Mouse (Mus musculus): ENCODE results near the gene Gpn1. TPM values are rescaled to one million over a fixed set of nuclear protein-coding genes. Genes with fewer than 3 reads are reported as not detected.
"Not testable (repeated sequence)": the region's sequence is repeated elsewhere in the genome, so short reads cannot be mapped to it uniquely, and the experiment has no call there.

Gene Gpn1
- total RNA-seq (2015), result 7.7 and 11.0 TPM in 2 replicates
- total RNA-seq (2017), result 9.6 and 14.9 TPM in 2 replicates

DNA sequence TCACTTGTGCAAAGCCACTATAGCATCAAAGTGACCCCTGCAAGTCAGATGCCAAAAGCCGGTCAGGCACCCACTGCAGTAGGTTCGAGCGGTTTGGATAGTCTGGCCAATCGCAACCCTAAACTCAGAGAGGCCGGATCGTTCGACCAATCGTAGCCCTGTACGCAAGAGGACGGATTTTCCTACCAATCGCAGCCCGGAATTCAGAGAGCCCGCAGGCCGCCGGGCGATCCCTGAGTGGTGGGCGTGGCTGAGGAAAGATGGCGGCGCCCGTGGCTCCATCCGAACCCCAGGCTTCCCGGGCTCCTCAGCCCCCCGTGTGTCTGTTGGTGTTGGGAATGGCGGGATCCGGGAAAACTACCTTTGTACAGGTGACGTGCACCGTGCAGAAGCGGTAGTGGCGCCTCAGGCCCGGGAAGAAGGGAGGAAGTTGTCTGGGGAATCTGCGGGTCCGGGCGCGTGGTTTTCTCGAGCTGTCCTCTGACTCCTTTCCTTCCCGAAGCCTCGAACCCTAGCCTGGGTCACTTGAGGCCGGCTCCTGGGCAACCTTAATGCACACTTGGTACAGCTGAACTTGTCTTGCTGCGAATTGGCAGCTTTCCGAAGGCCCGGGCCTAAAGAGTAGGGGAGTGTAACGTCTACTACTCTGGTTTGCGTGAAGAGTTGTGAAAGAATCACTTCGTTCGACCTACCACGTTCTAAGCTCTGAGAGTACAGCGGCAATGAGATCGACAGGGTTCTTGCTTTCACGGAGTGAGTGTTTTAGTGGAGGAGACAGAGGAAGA, at the start of gene Gpn1:
Gpn1 (plus strand) TSS at position 229 of the 785 bp plus-strand sequence.
- peak; percentile 100 for ATAC-seq (ENCODE audit: poor library complexity, severe bottlenecking)

DNA sequence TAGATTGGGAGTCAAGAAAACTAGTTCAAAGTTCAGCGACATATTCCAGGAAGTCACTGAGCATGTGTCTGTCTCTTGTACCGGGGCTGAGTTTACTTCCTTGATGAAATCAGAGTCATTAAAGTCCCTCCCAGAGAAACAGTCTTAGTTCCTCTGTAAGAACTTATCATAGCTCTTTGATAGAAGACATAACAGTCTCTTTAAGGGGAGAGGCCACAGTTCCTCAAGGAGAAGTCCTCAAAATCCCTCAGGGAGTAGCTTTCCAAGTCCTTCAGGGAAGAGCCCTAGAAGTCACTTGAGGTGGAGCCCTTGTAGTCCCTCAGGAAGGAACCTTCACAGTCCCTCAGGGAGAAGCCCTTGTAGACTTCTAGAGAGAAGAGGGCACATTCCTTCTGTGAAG, 43.2 kb upstream of the Gpn1 start:
- ATAC-seq (ENCODE audit: poor library complexity, severe bottlenecking), result no peak

DNA sequence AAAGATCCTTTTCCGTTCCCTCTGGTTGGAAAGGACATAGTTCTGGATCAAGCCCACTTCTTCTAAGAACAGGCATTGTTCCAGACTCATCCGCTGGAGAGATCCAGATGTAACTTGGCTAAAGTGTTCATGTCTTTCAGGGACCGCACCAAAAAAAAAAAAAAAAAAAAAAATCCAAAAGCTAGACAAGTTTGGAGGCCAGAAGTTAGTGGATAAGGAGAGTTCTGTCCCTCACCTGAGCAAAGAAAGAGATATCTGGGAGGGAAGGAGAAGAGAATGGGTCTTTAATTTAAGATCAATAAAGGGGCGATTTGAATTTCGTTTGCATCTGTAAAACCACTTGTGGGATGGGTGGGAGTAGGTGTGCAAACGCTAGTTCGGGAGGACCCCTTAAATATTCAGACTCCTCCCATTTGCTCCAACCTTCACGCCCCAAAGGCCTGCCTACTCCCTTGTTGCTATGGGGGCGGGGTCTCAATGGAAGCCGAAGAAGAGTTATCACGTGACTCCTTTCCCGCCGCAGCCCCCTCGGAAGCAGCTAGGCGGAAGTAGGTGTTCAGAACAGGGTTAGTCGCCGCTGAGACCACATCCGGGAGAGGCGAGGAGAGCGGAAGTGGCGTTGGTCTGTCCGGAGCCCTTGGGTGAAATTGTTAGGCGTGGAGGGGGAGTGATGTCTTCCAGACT, 42.5 kb upstream of the Gpn1 start, which contains the start of gene Zfp512:
Zfp512 (plus strand) TSS at position 554 of the 684 bp plus-strand sequence.
- peak; percentile 98 for ATAC-seq (ENCODE audit: poor library complexity, severe bottlenecking)

DNA sequence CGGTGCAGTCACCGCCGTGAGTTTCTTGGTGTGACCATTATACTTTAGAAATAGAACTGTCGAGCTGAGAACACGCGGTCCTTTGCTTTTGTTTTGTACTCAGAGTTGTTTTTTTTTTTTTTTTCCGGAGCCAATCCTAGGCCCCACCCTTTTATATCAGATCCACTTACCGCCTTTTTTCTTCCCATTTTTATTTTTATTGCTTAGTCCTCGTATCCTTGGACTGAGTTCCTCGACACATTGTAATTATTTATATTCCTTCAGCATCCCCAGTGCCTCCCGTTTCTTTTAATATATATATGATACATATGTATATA, 42.0 kb upstream of the Gpn1 start:
- ATAC-seq (ENCODE audit: poor library complexity, severe bottlenecking), result peak; percentile 32

DNA sequence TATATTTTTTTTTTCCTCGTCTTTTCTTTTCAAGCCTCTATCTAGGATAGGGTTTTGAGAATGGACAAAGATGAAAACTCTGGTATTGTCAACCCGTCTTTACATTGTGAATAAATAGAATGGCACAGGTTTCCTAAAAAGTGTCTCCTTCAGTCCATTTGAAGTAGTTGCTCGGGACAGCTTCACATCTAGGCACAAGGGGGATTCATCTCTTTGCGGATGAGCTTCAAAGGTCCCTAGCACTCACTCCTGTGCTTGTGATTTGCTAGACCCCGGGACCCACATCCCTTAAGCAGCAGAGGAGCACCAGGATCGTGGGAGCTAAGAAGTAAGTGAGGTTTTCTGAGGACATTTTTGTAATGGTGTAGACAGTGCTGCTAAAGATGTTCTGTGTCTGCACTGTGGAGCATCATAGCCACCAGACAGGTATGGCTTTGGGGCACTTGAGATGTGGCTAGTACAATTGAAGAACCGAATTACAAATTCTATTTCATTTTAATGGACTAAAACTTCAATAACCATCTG, 41.6 kb upstream of the Gpn1 start:
- ATAC-seq (ENCODE audit: poor library complexity, severe bottlenecking), result no peak

DNA sequence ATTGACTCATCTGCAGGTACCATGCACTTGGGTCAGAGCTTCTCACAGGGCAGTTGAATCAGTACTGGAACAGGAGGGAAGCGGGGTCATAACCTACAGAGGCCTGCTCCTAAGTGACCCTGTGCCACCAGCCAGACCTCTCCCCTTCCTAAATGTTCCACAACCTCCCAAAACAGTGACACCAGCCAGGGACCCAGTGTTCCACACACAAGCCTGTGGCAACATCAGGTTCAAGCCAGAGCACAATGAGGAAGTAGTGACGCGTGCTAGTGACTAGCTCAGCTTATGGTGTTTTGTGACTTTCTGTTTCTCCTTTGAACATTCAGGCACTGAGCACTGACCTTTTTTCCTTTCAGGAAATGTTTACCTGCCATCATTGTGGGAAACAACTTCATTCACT, 26.7 kb upstream of the Gpn1 start:
- peak; percentile 92 for ATAC-seq (ENCODE audit: poor library complexity, severe bottlenecking)

DNA sequence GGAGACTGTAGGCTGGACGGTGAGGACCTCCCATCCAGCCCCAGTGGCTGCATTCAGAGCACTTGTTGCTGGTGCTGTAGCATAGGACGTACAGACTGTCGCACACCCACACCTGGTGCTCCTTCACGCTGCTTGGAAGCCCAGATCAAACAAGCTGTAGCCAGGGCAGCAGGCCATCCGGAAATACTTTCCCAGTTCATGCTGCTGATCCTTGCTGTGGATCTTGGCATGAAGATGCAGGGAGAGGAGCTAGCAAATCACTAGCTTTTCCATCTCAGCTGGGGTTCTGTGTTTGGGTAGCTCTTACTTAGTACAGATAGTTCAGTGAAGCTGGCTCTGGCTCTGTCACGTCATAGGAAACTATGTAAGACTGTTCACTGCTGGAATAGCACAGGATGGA, 24.8 kb upstream of the Gpn1 start:
- ATAC-seq (ENCODE audit: poor library complexity, severe bottlenecking), result no peak

DNA sequence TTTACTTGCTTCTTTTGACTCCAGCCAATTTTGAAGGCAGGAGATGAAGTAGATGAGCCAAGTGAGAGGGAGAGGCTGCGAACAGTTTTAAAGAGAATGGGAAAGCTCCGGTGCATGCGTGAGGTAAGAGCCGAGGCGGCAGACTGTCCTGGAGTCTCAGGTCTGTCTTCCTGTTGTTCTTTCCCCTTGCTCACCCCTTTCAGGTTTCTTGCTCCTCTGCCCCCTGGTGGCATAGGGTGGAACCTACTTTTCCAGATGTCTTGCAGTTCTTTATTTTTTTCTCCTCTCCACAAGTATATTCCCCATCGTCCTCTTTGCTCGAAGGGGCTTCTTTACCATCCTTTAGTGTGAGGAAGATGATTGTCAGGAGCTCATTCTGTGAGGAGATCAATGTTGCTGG, 24.2 kb upstream of the Gpn1 start:
- peak; percentile 62; the same call in 1 of the 2 replicates for ATAC-seq (ENCODE audit: poor library complexity, severe bottlenecking)

DNA sequence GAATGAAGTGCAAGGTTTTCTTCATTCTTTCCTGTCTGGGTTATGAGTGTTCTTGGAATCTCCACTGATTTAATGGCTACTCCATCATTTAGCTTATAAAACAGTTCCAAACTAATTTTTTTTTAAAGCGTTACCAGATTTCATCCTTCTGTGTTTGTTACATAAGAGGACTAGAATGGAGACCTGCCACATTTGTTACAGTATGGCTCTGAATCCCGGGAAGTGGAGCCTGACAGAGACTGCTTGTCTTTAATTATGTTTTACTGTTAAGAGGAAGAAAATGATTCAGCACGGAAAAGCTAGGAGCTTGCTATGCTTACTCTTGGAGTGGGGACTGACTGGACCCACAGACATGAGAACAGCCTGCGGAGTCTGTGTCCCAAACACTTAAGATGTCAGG, 14.0 kb upstream of the Gpn1 start:
- no peak for ATAC-seq (ENCODE audit: poor library complexity, severe bottlenecking)

DNA sequence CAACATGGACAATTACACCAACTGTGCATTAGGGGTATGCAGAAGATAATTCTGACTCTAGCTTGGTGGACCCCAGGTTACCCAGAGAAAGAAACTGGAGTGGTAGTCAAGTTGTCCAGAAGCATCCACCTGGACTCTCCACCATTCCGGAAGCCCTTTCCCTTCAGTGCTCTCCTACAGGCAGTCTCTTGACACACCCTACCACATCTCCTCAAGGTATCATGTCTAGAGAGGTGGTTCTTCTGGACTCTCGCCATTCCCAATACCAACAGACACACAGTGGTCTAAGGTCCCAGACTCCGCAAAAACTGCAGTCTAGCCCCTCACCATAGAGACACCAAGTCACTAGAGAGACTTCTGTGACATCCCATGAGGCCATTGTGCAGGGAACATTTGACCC, 9.1 kb upstream of the Gpn1 start, which contains the start of gene 4930548H24Rik:
4930548H24Rik (plus strand) TSS at position 301 of the 400 bp plus-strand sequence.
- ATAC-seq (ENCODE audit: poor library complexity, severe bottlenecking), result no peak

DNA sequence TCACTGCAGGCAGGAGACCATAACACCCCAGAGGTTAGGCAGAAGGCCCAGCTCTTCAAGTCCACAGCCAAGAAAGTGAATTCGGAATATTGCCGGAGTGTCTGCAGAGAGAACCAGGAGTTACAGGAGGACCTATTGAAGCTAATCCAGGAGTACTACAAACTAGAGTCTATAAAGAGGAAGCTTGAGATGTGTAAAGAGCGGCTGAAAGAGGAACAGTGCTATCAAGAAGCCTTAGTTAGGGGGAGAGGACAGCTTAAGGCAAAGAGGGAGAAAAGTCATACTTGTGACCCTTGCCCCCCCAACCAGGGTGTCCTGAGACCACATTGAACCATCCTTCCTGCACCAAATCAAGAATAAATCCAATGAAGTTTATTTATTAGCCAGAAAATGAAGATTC, 6.7 kb upstream of the Gpn1 start:
- ATAC-seq (ENCODE audit: poor library complexity, severe bottlenecking), result peak; percentile 91

DNA sequence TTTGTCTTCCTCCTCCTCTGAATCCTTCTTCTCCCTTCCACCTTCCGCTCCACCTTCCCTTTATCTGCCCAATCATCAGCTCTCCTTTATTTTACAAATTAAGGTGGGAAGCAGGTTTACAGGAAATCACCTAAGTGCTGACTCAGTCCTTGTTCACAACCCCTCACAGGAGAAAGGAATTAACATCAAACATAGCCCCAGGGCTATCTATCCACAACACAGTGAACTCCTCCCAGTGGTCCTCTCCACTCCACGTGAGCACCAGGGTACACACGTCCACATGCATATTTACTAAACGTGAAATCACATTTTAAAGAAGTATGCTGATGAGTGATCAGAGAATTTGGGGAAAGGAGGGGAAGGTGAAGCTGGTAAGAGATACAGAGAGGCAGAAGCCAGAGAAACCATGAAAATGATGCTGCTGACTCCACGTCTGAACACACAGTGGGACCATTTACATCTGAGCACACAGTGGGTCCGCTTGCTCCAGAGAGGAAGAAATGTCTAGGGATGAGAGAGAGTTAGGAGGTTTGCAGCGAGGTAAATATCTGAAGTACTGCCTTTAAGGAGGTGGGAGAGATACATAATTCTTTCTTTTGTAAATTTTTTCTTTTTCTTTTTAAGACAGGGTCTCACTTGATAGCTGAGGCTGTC, 5.3 kb upstream of the Gpn1 start:
- ATAC-seq (ENCODE audit: poor library complexity, severe bottlenecking), result no peak

DNA sequence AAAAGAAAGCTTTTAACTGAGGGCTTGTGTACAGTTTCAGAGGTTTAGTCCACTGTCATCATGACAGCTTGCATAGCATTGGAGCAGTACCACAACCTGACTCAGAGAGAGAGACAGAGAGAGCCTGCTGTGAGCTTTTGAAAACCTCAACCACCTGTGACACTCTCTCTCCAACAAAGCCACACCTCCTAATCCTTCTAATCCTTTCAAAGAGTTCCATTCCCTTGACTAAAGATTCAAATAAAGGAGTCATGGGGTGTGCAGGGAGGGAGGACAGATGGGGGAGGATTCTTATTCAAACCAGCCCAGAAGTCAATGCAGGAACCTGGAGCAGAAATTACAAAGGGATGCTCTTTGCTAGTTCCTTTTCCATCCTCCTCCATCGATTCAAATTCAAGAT, 2.5 kb upstream of the Gpn1 start:
- no peak for ATAC-seq (ENCODE audit: poor library complexity, severe bottlenecking)

DNA sequence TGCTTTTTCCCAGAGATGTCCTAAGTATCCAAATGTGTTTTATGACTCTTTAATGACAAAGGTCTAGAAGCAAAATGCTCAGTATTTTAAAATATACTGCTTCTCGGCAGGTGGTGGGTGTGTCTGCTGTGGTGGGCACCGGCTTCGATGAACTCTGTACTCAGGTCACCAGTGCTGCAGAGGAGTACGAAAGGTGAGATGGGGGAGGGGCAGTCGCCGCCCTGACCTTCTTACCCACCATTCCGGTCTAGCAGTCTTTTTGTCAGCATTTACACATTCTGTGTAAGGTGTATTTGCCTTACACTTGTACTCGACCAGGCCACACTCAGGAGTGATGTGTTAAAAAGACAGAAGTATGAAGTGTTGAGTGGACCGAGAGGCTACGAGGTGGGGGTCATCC, 10.3 kb downstream of the Gpn1 start:
- ATAC-seq (ENCODE audit: poor library complexity, severe bottlenecking), result no peak

DNA sequence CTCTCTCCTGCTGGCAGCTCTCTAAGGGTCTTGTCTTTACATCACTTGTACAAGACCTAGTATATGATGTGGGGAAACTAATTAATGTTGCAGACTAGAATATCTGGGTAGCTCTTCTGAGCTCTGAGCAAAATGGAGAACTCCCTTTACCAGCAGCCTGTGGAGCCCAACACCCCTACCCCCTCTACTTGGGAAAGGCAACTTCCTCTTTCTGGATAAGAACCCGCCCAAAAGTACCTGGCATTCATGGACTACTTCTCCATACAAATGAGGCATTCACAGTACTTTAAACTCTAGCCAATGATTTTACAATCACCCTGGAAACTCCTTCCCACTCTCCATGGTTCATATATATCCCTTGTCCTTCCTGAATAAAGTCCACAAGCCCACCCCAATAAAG, 17.9 kb downstream of the Gpn1 start:
- peak; percentile 90 for ATAC-seq (ENCODE audit: poor library complexity, severe bottlenecking)

DNA sequence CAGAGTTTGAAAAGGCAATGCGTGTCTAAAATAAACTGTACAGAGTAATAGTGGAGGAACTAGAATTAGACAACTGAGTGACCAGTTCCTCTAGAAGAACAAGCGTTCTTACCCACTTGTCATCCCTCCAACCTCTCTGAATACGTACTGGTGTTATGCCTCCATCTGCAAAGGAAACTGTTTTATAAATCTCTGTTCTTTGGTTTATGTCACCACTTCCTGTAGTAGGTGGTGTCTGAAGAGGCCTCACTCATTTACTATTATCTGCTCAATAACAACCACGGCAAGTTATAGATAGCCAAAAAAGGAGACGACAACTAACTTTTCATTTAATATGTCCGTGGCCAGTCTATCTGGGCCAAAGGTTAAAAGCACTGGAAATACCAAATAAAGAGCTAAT, 26.0 kb downstream of the Gpn1 start:
- no peak for ATAC-seq (ENCODE audit: poor library complexity, severe bottlenecking)

DNA sequence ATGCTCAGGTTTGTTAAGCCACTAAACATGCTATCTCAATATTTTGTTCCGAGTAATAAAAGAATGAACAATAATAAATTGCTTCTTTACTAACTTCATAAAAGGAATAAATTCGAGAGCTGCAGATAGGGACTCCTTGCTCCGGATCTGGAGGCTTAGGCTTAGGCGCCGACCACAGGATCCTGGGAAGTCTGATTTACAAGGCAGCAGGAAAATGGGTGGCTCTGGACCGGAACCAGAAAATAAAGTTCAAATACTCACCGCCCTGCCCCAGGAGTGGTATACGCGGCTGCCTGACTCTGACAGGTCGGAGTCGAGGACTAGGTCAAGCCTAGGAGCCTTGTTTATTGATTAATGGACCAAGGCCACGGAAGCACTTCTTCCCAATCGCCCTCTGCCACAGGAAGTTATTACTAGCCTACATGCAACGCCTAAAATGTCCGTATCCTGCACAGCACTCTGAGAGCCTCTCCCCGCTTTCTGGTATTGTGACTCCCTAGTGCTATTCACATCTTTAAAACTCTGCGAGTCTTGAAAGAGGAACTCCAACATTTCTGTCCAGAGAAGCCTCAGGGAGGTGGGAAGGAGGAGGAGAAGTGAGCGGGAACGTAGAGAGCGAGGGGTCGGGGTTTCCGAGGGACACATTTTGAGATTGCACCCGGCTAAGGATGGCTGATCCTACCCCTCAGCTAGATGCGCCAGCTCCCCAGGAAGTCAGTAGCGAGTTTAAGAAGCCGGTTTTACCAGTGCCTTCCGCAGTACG, 32.0 kb downstream of the Gpn1 start, which contains the start of gene Slc4a1ap:
Slc4a1ap (plus strand) TSS at position 642 of the 763 bp plus-strand sequence.
- ATAC-seq (ENCODE audit: poor library complexity, severe bottlenecking), result peak; percentile 94

DNA sequence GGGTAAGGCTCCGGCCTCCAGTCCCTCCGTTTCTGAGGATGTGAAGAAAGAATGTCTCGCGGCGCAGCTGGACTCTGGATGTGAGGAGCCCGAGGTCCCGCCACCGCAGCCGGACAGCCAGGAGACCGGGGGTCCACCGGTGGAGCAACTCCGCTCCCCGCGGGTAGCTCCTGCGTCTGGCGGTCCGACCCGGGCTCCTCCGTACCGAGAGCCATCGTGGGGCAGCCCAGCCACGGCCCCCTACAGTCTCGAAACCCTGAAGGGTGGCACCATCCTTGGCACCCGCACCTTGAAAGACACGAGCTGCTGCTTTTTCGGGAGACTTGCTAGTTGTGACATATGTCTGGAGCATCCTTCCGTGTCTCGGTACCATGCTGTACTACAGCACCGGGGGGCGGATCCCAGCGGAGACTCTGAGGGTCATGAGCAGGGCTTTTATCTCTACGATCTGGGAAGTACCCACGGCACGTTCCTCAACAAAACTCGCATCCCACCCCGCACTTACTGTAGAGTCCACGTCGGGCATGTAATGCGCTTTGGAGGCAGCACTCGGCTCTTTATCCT, 32.7 kb downstream of the Gpn1 start:
- ATAC-seq (ENCODE audit: poor library complexity, severe bottlenecking), result peak; percentile 49; the same call in 1 of the 2 replicates

DNA sequence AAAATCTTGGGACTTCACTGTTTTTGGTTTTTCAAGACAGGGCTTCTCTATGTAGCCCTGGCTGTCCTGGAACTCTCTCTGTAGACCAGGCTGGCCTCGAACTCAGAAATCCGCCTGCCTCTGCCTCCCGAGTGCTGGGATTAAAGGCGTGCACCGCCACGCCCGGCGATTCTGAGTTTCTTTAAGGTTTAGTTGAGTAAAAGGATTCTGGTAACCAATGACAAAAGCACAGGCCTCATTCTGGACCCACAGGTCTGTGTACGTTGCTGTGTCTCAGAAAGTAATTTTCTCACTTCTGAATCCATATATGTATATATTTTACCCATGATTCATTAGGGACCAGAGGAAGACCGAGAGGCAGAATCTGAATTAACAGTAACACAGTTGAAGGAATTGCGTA, 33.2 kb downstream of the Gpn1 start, which contains the start of gene Supt7l:
Supt7l (minus strand) TSS at position 101 of the 400 bp plus-strand sequence.
- not testable (repeated sequence) for ATAC-seq (ENCODE audit: poor library complexity, severe bottlenecking)

DNA sequence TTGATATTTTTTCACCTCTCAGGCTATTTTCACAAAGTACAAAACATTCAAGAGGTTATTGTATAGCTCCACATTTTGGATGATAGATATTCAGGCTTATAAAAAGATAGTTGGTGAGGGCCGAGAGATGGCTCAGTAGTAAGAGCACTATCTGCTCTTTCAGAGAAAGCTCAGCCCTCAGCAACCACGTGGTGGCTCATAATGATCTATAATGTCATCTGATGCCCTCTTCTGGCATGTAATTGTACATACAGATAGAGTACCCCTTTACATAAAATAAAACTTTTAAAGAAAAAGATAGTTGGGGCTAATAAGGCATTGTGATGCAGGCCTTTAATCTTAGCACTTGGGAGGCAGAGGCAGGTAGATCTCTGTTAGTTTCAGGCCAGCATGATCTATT, 34.0 kb downstream of the Gpn1 start:
- no peak for ATAC-seq (ENCODE audit: poor library complexity, severe bottlenecking)
